Mouse (Mus musculus) lung, embryonic 16.5 days (tissue): ENCODE results near the gene Prdm8. TPM values are rescaled to one million over a fixed set of nuclear protein-coding genes. Genes with fewer than 3 reads are reported as not detected.

Experiments used
- polyA plus RNA-seq: library from polyadenylated mRNA; unstranded; fragments of >200 nt; fragmentation: Nextera tagmentation; extraction: Ambion mirVana; gene quantifications from 2 replicates; pipeline ENCODE4 v1.2.1, GENCODE M21; 2015

Prdm8 gene
- polyA plus RNA-seq, 1 experiment from 2014 or later: 0.87 TPM

Other genes with a start within 250 kb of the Prdm8 start
- gene Antxr2, start 136.2 kb upstream of the Prdm8 start, polyA plus RNA-seq: 28.8 and 35.5 TPM in 2 replicates
- 0.53 and 0.62 TPM in 2 replicates for gene Fgf5, start 87.0 kb downstream of the Prdm8 start, polyA plus RNA-seq
- 6.1 and 7.4 TPM in 2 replicates for gene Cfap299, start 162.1 kb downstream of the Prdm8 start, polyA plus RNA-seq